Mouse (Mus musculus): ENCODE results near the gene Vwa5a.

Gene Vwa5a

DNA sequence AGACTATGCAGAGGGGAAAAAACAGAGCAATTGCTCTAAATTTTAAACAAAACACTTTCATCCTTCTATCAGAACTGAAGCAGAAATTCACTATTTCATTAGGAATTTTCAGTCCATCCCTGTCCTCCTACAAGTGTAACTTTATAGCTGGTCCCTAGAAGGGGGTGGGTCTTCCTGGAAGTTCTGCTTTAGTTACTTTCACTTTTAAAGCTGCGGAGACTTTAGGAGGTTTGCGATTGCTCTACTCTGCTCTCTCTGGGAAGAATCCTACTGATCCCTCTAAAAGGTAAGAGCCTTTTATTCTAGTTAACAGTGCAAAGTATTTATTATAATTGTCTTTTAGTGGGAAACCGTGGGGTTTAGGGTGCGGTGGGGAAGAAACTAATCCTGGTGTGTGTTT is at the start of gene Vwa5a:
Vwa5a (plus strand) TSS at position 167 of the 400 bp plus-strand sequence.
- no peak for DNase-seq

DNA sequence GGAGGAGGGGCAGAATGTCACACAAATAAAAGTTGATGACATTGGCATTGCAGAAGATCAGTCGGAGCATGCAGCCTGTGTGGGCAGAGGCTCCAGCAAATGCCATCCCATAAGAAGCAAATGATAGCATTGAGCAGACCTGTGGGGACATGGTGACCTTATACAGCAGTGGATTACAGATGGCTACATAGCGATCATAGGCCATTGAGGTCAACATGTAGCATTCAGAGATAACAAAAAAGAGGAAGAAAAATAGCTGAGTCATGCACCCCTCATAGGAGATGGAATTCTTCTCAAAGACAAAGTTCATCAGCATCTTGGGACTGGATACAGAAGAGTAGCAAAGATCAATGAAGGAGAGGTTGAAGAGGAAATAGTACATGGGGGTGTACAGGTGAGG is 45.2 kb upstream of the Vwa5a start:
- no peak for DNase-seq

DNA sequence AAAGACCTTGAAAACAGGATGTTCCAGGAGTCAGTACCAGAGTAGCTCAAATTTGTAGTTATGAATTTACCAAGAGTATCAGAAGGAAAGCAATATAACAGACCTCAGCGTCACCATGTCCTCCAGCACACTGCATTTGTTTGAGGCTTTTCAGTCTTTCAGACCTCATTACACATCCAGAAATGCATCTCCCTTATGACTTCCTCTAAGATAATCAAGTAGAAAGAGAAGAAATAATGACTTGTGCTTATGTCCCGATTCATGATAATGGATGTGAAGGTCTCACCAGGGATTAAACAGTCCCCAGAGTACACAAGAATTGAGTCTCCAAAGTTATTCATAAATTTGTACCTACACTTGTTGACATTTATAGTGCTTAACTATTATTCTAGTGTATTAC is 43.6 kb upstream of the Vwa5a start, which contains the start of gene Olfr918:
Olfr918 (minus strand) TSS at position 101 of the 400 bp plus-strand sequence.
- no peak for DNase-seq

DNA sequence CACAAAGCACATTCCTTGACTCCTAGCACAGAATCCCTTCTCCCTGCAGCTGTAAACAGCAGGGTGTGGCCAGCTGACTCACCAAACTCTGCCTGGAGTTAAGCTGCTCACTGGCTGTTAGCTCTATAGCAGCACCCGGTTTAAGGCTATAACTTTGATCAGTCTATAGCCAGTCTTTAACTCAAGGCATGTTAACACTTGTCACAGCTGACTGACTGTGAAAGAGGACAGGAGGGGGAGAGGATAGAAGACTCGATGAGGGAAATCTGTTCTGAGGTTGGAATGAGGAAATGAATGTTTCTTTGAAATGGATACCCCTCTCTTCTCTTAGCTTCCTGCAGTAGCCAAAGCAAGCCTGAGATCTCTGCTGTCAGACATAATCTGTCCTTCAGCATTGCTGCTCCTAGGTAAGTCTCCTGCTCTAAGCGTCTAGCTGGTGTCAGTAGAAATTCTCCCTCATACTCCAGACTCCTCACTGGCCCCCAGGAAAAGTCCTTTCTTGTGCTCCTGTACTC is 916 bp downstream of the Vwa5a start:
- DNase-seq = no peak

DNA sequence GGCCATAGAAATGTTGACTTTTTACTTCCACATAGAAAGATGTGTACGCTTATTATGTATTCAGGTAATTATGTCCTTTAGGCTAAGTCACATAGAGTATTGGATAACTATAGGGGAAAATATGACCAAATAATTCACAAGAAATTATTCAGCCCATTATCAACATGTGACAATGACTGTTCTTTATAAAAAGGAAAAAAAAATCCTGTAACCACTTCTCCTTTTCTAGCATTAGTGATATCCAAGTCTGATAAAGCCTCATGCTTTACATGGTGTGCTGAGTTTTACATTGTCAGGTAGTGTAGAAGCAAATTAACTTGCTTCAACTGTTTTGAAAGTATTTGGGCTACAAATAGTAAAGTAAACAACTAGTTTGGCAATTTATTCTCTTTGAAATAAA is 6.0 kb downstream of the Vwa5a start:
- DNase-seq = no peak

DNA sequence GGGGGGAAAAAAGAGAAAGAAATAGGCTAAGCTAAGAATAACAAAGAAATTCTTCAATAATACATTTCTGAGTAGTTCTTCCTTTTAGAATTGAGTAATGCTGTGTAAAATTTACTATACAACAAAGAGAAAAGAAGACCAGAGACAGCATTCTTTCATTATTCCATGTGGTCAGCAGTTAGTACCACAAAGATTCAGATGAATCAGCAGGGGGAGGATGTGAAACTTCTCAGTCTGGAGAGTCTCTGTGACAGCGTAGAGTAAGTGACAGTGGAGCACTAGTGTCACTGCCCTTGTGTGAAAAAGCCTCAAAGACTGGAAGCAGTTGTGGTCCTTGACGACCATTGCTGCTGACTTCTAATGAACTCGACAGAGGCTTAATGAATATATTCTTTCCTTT is 10.2 kb downstream of the Vwa5a start:
- DNase-seq = no peak

DNA sequence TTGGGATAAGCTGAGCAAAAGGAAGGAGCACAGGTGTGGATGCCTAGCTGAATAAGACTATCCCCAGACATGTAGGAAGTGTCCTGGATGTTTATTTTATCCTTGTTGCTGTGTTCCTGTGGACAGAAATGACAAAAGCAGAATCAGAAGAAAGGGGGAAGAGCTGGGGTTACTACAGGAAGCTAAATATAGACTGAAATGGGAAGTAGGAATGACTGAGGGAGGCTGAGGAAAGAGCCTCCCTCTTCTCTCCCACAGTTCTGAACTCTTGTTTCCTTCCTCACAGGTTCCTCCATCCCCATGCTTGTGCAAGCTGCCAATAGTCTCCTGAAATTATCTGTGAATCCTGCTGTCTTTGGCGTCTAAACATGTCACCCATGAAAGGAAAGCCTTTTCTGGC is 23.3 kb downstream of the Vwa5a start:
- DNase-seq = no peak

DNA sequence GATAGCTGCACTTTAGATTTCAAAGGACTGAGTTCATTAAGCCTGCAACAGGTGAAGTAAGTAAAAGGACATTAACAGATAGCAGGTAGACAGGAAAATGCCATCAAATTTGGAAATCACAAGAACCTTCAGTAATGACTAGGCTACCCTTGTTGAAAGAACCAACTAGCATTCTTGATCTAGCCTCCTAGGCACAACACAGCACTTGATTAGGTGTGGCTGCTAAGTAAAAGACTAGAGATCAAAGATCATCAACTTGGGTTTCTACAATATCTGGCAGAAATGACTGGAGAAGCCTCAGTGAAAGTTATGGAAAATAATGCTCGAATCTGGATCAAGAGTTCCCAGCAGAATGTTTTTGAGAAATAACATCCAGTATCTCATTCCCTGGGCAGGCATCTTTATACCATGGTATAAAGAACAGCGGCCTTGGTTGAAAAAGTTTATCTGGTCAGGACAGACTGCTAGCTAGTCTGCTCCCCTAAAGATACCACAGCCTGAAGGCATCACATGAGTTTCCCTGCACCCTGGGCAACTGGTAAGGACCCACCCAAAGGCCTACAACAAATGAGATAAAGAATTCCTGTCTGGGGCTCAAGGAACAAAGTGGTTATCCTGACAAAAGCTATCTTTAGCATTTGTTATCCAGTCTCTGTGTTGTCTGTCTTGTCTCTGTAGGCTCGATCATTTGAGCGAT is 26.7 kb downstream of the Vwa5a start:
- DNase-seq = no peak

DNA sequence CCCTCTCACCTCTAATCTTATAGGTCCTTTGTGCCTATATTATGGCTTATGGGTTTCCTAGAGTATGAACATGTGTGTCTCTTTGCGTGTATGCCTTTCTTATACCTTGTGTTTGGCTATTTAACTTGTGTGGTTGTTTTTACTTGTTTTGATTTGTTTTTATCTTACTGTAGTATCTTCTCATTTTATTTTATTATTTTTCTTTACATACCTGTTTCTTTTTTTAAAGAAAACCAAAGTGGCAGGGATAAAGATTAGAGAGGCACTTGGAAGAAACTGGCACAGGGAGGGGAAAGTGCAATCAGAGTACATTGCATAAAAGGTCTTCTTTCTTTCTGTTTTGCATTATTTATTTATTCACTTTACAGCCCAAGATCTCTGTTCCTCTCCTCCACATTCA is 33.9 kb downstream of the Vwa5a start, which contains the start of gene Olfr920:
Olfr920 (plus strand) TSS at position 301 of the 400 bp plus-strand sequence.
- DNase-seq = no peak

DNA sequence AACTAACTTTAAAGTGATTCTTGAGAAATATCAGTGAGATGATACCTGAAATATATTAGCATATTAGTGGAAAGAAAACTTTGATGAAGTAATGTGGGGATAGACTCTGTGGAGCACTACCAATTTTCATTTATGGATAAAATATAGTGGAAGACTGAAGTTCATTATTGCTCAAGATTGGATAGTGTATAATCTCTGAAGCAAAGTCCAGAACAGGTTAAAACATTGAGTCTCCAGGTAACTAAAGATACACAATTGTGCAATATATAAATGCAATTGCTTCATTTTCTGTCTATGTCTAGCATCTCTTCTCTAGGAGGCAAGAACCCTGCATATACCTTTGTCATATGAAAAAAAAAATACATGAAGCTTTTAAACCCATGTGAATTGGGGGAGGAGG is 54.7 kb downstream of the Vwa5a start, which contains the start of gene Olfr921:
Olfr921 (plus strand) TSS at position 301 of the 400 bp plus-strand sequence.
- no peak for DNase-seq

DNA sequence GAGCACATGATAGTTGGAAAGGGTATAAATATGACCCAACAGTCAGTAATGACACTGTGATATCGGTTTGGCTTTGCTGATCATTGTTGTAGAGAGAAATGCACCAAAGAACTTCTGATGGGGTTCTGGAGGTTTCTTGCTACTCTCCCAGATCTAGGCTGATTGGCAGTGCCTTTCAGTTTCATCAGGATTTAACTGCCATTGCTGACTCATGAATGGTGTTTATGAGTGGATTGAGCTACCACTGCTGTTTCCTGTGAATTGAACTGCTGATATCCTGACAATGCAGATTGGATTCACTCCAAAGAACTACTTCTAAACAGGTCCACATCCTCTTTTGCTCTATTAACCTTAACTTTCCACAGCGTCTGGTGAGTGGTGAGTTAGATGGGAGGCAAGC is 74.6 kb downstream of the Vwa5a start:
- DNase-seq = no peak

Measured in cerebellum, postnatal 36 days (tissue).